Comparison of ENCODE assay signal across 8 mouse cellular contexts in the genomic region with DNA sequence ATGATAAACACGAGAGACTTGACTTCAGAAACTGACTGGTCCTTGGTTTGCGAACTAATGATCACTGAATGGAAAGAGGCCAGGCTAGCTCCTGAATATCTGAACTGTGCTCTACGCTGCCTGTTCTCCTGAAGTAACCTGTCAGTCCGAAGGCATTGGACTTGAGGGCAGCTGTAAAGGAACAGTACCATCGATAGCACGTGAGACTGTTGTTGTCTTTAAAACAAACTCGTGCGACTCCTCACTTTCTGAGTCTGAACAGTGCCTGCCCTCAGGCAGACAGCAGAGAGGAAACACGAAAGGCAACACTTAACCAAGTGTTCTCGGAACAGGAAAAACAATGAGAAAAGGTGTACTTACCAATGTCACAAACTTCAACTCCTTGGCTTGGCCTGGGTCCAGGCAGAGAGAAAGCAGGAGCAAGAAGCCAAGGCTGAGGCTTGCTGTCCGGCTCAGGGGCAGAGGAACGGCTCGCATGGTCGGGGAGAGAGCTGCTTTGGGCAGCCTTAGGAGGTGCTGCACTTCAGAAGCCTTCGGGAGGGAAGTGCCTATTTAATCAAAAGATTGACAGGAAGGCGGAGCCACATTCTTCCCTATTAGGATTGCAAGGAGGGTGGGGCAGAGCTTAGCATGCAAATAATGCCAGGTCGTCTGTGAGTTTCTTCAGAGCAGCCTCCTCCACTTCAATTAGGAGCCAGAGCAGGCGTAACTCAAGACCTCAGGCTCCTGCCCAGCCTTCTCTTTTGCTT. TPM values are rescaled to one million over a fixed set of nuclear protein-coding genes. Genes with fewer than 3 reads are reported as not detected.
A peak's percentile ranks its signal among the peaks of the same experiment; 100 is the strongest.
DNase-seq lines count a peak whose midpoint lies in the region; ATAC-seq and TF ChIP-seq lines count a peak whose summit lies in the region.

Gene Acpp, minus strand, starts transcription at position 566 of the 749 bp plus-strand sequence.

- H3K4me1 ChIP-seq in embryonic facial prominence, embryonic 13.5 days, result peaks cover 9% of the 10 kb centered on the region
- no peaks in the 10 kb centered on the region for H3K4me1 ChIP-seq in hindbrain, embryonic 14.5 days (replicated peaks; ENCODE audit: control insufficient read depth, insufficient read depth, low read length)
- H3K4me1 ChIP-seq in midbrain, embryonic 16.5 days (ENCODE audit: control insufficient read depth, insufficient read depth, low read length), result peaks cover 6% of the 10 kb centered on the region
- H3K4me1 ChIP-seq in stomach, embryonic 16.5 days (ENCODE audit: control insufficient read depth, insufficient read depth, low read length), result no peaks in the 10 kb centered on the region

- no peaks in the 10 kb centered on the region for H3K36me3 ChIP-seq in embryonic facial prominence, embryonic 13.5 days
- H3K36me3 ChIP-seq in hindbrain, embryonic 14.5 days (replicated peaks; ENCODE audit: control insufficient read depth, insufficient read depth), result no peaks in the 10 kb centered on the region
- no peaks in the 10 kb centered on the region for H3K36me3 ChIP-seq in midbrain, embryonic 16.5 days (ENCODE audit: control insufficient read depth, insufficient read depth, low read length)
- H3K36me3 ChIP-seq in stomach, embryonic 16.5 days (ENCODE audit: control insufficient read depth, insufficient read depth, low read length), result no peaks in the 10 kb centered on the region

- H3K9me3 ChIP-seq in embryonic facial prominence, embryonic 13.5 days, result no peaks in the 10 kb centered on the region
- H3K9me3 ChIP-seq in hindbrain, embryonic 14.5 days (ENCODE audit: control insufficient read depth, low read length), result no peaks in the 10 kb centered on the region
- H3K9me3 ChIP-seq in midbrain, embryonic 16.5 days (replicated peaks; ENCODE audit: control insufficient read depth, low read length, poor library complexity, severe bottlenecking), result no peaks in the 10 kb centered on the region
- no peaks in the 10 kb centered on the region for H3K9me3 ChIP-seq in stomach, embryonic 16.5 days (replicated peaks; ENCODE audit: control insufficient read depth, low read length)

- DNase-seq in layer of hippocampus, adult 2 months (ENCODE audit: low spot score in 2 of 2), result no peak
- no peak for DNase-seq in layer of hippocampus, adult 9-11 months
- peak; percentile 24 for DNase-seq in hindbrain, embryonic 14.5 days (ENCODE audit: low spot score)
- DNase-seq in liver, result peak; percentile 16
- no peak for DNase-seq in gastrocnemius, postnatal 25 days

- no peak within 1 kb of the TSS for H3K27ac ChIP-seq in layer of hippocampus, adult 2 months
- peak within 1 kb of the TSS; percentile 68; the same call in 1 of the 2 replicates for H3K27ac ChIP-seq in embryonic facial prominence, embryonic 13.5 days
- H3K27ac ChIP-seq in hindbrain, embryonic 14.5 days, result no peak within 1 kb of the TSS
- no peak within 1 kb of the TSS for H3K27ac ChIP-seq in midbrain, embryonic 16.5 days (ENCODE audit: low read length)
- peak within 1 kb of the TSS; percentile 56 for H3K27ac ChIP-seq in stomach, embryonic 16.5 days (ENCODE audit: low read length)

- peak within 1 kb of the TSS; percentile 60 for H3K9ac ChIP-seq in embryonic facial prominence, embryonic 13.5 days
- H3K9ac ChIP-seq in hindbrain, embryonic 14.5 days, result no peak within 1 kb of the TSS
- H3K9ac ChIP-seq in midbrain, embryonic 16.5 days (ENCODE audit: low read depth, low read length), result peak within 1 kb of the TSS; percentile 42
- peak within 1 kb of the TSS; percentile 55; the same call in 1 of the 2 replicates for H3K9ac ChIP-seq in stomach, embryonic 16.5 days (ENCODE audit: low read length)

- ATAC-seq in embryonic facial prominence, embryonic 13.5 days (ENCODE audit: insufficient number of reproducible peaks, insufficient read depth, low FRiP score, low TSS enrichment, low read depth), result 0 out of 2 replicates have a peak, but pooled peaks have one; percentile 62
- no peak for ATAC-seq in hindbrain, embryonic 14.5 days (ENCODE audit: low FRiP score)
- ATAC-seq in midbrain, embryonic 16.5 days, result no peak
- ATAC-seq in stomach, embryonic 16.5 days (ENCODE audit: insufficient read depth, low FRiP score), result peak; percentile 82

- peak within 1 kb of the TSS; percentile 9; the same call in 1 of the 2 replicates for H3K4me3 ChIP-seq in layer of hippocampus, adult 2 months
- H3K4me3 ChIP-seq in embryonic facial prominence, embryonic 13.5 days, result peak within 1 kb of the TSS; percentile 40
- H3K4me3 ChIP-seq in hindbrain, embryonic 14.5 days (replicated peaks; ENCODE audit: low read length), result no peak within 1 kb of the TSS
- peak within 1 kb of the TSS; percentile 15 for H3K4me3 ChIP-seq in midbrain, embryonic 16.5 days (ENCODE audit: low read depth, low read length)
- peak within 1 kb of the TSS; percentile 42 for H3K4me3 ChIP-seq in stomach, embryonic 16.5 days (replicated peaks; ENCODE audit: low read length)

- H3K27me3 ChIP-seq in embryonic facial prominence, embryonic 13.5 days, result no peaks in the 10 kb centered on the region
- H3K27me3 ChIP-seq in hindbrain, embryonic 14.5 days (ENCODE audit: control insufficient read depth, insufficient read depth, low read length), result no peaks in the 10 kb centered on the region
- no peaks in the 10 kb centered on the region for H3K27me3 ChIP-seq in midbrain, embryonic 16.5 days (ENCODE audit: control insufficient read depth, insufficient read depth, low read depth, low read length)
- no peaks in the 10 kb centered on the region for H3K27me3 ChIP-seq in stomach, embryonic 16.5 days (ENCODE audit: control insufficient read depth, insufficient read depth, low read length)

- TF ChIP-seq CTCF in layer of hippocampus, adult 2 months (conservative IDR thresholded peaks at IDR 0.05), result no peak

- WGBS in embryonic facial prominence, embryonic 13.5 days, result 14% methylated on average over 18 of the region's 18 CpGs
- whole genome bisulfite sequencing in hindbrain, embryonic 14.5 days, result 24% methylated on average over 18 of the region's 18 CpGs
- WGBS in midbrain, embryonic 16.5 days, result 23% methylated on average over 18 of the region's 18 CpGs
- 18% methylated on average over 18 of the region's 18 CpGs for WGBS in stomach, embryonic 16.5 days

- H3K4me2 ChIP-seq in embryonic facial prominence, embryonic 13.5 days, result peak within 1 kb of the TSS; percentile 61
- H3K4me2 ChIP-seq in hindbrain, embryonic 14.5 days (replicated peaks), result peak within 1 kb of the TSS; percentile 40
- H3K4me2 ChIP-seq in midbrain, embryonic 16.5 days (ENCODE audit: low read length), result peak within 1 kb of the TSS; percentile 50
- peak within 1 kb of the TSS; percentile 56 for H3K4me2 ChIP-seq in stomach, embryonic 16.5 days (ENCODE audit: low read depth, low read length)

RNA-seq across cellular contexts. Expression of gene Acpp, which starts in this region (rescaled TPM):
- under 1 TPM in 1 of 2 experiments, not detected in 1; 0.76 TPM for total RNA-seq in layer of hippocampus, adult 2 months (2021)
- polyA plus RNA-seq in embryonic facial prominence, embryonic 13.5 days (2015; fragmentation: Nextera tagmentation; extraction: Ambion mirVana), result 2.2 TPM in 2 replicates
- polyA plus RNA-seq in hindbrain, embryonic 14.5 days (2014; fragmentation: Nextera tagmentation; extraction: Ambion mirVana), result 0.23 and 0.39 TPM in 2 replicates
- polyA plus RNA-seq in midbrain, embryonic 16.5 days (2015; fragmentation: Nextera tagmentation; extraction: Ambion mirVana), result 0.34 and 0.55 TPM in 2 replicates
- polyA plus RNA-seq in stomach, embryonic 16.5 days (2015; fragmentation: Nextera tagmentation; extraction: Ambion mirVana), result 1.5 TPM in 2 replicates
- total RNA-seq in gastrocnemius, postnatal 25 days (2021), result not detected

Comparison
In these comparisons a context has a peak if more than half of its experiments do, and no peak if none do; other contexts are left out.
1. Peak in DNase-seq and H3K4me2 ChIP-seq in hindbrain, embryonic 14.5 days; RNA of the gene not detected or under 1 TPM.
2. H3K27ac ChIP-seq: peak in embryonic facial prominence, embryonic 13.5 days (single experiment) and stomach, embryonic 16.5 days (single experiment); none in layer of hippocampus, adult 2 months (single experiment), hindbrain, embryonic 14.5 days (single experiment) and midbrain, embryonic 16.5 days (single experiment).
3. ATAC-seq: peak in embryonic facial prominence, embryonic 13.5 days (single experiment) and stomach, embryonic 16.5 days (single experiment); none in hindbrain, embryonic 14.5 days (single experiment) and midbrain, embryonic 16.5 days (single experiment).
4. Peak in every context shown above with its lines, with median percentiles within 50 percentile points of each other: H3K4me2 ChIP-seq.